Mouse (Mus musculus) midbrain, embryonic 10.5 days (tissue): Measurements from ENCODE around the gene Pmpca. TPM values are rescaled to one million over a fixed set of nuclear protein-coding genes. Genes with fewer than 3 reads are reported as not detected.
"Not testable (repeated sequence)": the region's sequence is repeated elsewhere in the genome, so short reads cannot be mapped to it uniquely, and the experiment has no call there.

ENCODE experiments used
- DNase-seq: peaks from one replicate; pipeline ENCODE4 v3.0.0-alpha.2; 2017; ENCODE audit warnings: low spot score
- H3K27ac ChIP-seq: fragments of 300-500 bp; sonication (generic); replicated peaks from 2 replicates; pipeline ENCODE4 v1.5.1; 2016; ENCODE audit warnings: mild to moderate bottlenecking
- H3K27me3 ChIP-seq: fragments of 300-500 bp; sonication (generic); 2 replicates; pipeline ENCODE4 v1.6.1; 2016; ENCODE audit warnings: low read depth, mild to moderate bottlenecking; ENCODE audit not compliant: poor library complexity, severe bottlenecking
- H3K36me3 ChIP-seq: fragments of 300-500 bp; sonication (generic); 2 replicates; pipeline ENCODE4 v1.6.1; 2016; ENCODE audit warnings: mild to moderate bottlenecking, moderate library complexity
- H3K4me1 ChIP-seq: fragments of 300-500 bp; sonication (generic); 2 replicates; pipeline ENCODE4 v1.6.1; 2016
- H3K4me3 ChIP-seq: fragments of 300-500 bp; sonication (generic); 2 replicates; pipeline ENCODE4 v1.5.1; 2016; ENCODE audit warnings: mild to moderate bottlenecking, moderate library complexity
- H3K9me3 ChIP-seq: fragments of 300-500 bp; sonication (generic); replicated peaks from 2 replicates; pipeline ENCODE4 v1.6.1; 2016; ENCODE audit warnings: mild to moderate bottlenecking
- WGBS: fragments of 180-500 bp; shearing (Covaris S2); methylation state at CpG from one replicate; pipeline ENCODE4 v1.1.7; 2016; 5-methylcytosine and 5-hydroxymethylcytosine counted together
- polyA plus RNA-seq: library from polyadenylated mRNA; unstranded; fragments of >200 nt; fragmentation: Nextera tagmentation; extraction: Ambion mirVana; gene quantifications from 2 replicates; pipeline ENCODE4 v1.2.1, GENCODE M21; 2016

Gene Pmpca
- polyA plus RNA-seq, 1 experiment from 2014 or later, result 156 TPM

DNA sequence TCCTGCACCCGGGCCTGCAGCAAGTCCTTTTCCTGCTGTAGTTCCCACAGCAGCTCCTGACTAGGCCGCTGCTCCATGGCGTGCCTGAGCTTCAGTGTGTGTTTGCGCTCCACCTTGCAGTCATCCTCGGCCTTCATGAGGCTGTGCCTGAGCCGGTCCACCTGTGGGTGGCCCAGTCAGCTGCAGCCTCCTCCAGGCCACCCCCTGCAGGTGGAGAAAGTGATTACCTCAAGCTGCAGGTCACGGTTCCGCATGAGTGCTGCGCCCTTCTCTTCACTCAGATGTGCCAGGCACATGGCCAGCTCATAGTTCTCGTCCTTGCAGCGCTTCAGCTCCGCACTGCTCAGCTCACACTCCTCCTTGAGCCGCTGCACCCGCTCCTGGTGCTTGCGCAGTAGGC lies 31.7 kb upstream of the Pmpca start:
- Histone ChIP-seq H3K4me3 (no peak overlapping the region), H3K4me1 (peaks cover 17% of the 10 kb centered on the region), H3K36me3 (peaks cover 8% of the 10 kb centered on the region; the same call in 1 of the 2 replicates), H3K9me3 (no peaks in the 10 kb centered on the region), H3K27ac (no peak overlapping the region), H3K27me3 (no peaks in the 10 kb centered on the region)
- DNase-seq, result no peak
- 50% methylated on average over 15 of the region's 15 CpGs for WGBS

DNA sequence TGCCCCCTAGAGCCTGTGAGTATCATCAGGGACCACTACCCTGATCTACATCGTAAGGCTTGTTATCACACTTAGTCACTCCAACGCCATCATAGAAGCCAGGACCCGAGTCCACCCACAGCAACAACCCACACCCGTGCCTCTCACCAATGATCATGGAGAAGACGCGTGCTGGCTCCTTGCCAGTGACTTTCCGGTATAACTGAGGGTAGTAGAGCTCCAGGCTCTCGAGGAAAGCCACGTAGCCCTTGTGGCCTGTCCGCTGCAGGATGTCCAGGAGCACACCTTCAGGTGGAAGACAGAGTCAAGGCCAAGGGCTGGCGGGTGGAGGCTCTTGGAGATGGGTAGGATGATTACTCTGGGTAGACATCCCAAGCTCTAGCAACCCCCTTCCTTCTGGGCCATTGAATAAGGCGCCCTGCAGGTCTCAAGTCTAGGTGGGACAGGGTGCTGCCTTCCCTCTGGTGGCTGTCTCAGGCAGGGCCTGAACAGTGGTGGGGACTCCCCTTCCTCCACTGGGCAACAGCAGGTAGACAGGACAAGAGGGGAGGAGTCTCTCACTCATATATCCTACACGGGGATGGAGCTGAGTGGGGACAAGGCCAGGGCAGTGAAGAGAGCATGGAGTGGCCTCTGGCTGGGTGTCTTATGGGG lies 30.3 kb upstream of the Pmpca start:
- Histone ChIP-seq H3K36me3 (peaks cover 19% of the 10 kb centered on the region), H3K4me1 (0 out of 2 replicates have a peak, but pooled peaks cover 6% of the 10 kb centered on the region), H3K4me3 (no peak overlapping the region), H3K27me3 (no peaks in the 10 kb centered on the region), H3K9me3 (no peaks in the 10 kb centered on the region), H3K27ac (no peak overlapping the region)
- WGBS, result 88% methylated on average over 13 of the region's 13 CpGs
- no peak for DNase-seq

DNA sequence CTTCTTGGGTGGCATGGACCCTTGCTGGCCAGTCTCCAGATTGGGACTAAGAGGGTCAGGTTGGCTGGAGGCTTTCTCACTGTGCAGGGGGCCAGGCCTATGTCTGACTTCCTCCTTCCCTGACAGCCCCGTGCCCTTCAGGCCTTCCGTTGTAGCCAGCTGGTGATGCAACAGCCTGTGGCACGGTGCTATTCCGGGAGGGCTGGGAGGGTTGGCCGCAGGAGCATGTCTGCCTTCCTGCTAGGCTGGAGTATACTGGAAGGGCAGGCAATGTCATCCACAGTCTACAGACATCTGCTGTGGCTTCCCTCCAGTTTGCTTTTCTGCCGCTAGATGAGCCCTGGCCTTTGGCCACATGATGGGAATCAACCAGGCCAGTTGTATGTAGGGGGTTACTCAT lies 29.2 kb upstream of the Pmpca start:
- 89% methylated on average over 6 of the region's 6 CpGs for WGBS
- Histone ChIP-seq H3K4me1 (0 out of 2 replicates have a peak, but pooled peaks cover 6% of the 10 kb centered on the region), H3K27ac (no peak overlapping the region), H3K4me3 (no peak overlapping the region), H3K36me3 (peaks cover 29% of the 10 kb centered on the region), H3K27me3 (no peaks in the 10 kb centered on the region), H3K9me3 (no peaks in the 10 kb centered on the region)
- DNase-seq, result no peak

DNA sequence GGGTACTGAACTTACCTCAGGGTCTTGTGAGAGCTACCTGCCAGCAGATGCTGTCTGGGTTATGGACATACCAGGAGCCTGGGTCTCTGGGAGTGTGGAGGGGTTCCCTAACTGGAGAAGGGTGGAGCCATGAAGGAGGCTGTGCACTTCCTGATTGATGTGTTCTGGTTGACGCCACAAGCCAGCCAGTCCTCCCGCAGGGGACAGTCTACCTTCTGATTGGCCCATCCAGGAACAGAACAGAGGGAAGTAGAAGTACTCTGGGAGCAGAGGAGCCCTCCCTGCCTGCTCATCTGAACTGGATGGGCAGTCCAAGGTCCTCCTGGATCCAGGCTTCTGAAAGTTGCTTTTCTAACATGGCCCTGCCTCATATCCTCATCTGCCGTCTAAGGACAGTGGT lies 28.4 kb upstream of the Pmpca start, which contains the start of gene Card9:
Gene Card9 (minus strand): TSS at position 147 of the 400 bp plus-strand sequence.
- WGBS, result 62% methylated on average over 3 of the region's 3 CpGs
- H3K9me3 ChIP-seq, result no peaks in the 10 kb centered on the region

DNA sequence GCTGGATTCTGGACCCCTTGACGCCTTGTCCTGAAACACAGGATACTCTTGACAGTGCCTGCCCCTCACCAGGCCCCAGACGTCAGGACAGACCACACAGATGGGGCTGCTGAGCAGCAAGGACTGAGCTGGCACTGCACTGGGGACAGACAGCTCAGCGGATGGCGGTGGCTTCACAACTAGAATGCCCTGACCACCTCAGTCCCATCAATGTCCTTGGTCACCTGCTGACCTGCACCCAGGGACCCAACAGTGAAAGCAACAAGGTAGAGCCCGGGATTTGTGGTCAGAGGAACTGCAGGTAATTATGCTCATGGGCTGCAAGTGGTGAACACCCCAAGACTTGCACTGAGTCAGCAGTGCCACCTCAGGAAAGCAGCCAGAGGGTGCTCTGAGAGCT lies 26.1 kb upstream of the Pmpca start:
- H3K4me1 ChIP-seq, result no peaks in the 10 kb centered on the region
- peaks cover 60% of the 10 kb centered on the region for H3K36me3 ChIP-seq
- no peak overlapping the region for H3K4me3 ChIP-seq
- no peaks in the 10 kb centered on the region for H3K9me3 ChIP-seq
- no peaks in the 10 kb centered on the region for H3K27me3 ChIP-seq
- no peak for DNase-seq
- no peak overlapping the region for H3K27ac ChIP-seq
- 85% methylated on average over 5 of the region's 5 CpGs for WGBS

More for the DNA sequence above, 28.4 kb upstream of the Pmpca start, which contains the start of gene Card9:
- no peak within 1 kb of the TSS for H3K27ac ChIP-seq
- 0 out of 2 replicates have a peak, but pooled peaks cover 6% of the 10 kb centered on the region for H3K4me1 ChIP-seq
- no peak for DNase-seq
- no peak within 1 kb of the TSS for H3K4me3 ChIP-seq
- no peaks in the 10 kb centered on the region for H3K27me3 ChIP-seq
- H3K36me3 ChIP-seq, result peaks cover 37% of the 10 kb centered on the region

DNA sequence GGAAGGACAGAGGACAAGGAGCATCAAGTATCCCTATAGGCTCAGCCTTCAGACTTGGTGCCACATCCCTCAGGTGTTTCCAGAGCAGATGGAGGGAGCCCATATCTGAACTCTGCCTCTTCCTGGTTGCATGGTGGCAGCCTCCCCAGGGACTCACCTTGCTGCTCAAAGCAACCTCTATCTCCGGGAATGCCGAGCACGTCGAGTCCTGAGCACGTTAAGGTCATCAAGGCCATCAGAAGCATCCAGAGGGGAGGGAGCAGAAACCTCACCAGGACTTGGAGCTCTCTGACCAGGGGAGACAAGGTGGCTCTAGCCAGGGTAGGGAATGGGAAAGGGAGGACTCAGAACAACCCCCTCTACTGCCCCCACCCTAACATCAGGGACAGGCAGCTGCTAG lies 25.7 kb upstream of the Pmpca start:
- no peaks in the 10 kb centered on the region for H3K9me3 ChIP-seq
- peaks cover 64% of the 10 kb centered on the region for H3K36me3 ChIP-seq
- 85% methylated on average over 5 of the region's 5 CpGs for WGBS
- no peak overlapping the region for H3K27ac ChIP-seq
- DNase-seq, result no peak
- H3K27me3 ChIP-seq, result no peaks in the 10 kb centered on the region
- no peaks in the 10 kb centered on the region for H3K4me1 ChIP-seq
- H3K4me3 ChIP-seq, result no peak overlapping the region

DNA sequence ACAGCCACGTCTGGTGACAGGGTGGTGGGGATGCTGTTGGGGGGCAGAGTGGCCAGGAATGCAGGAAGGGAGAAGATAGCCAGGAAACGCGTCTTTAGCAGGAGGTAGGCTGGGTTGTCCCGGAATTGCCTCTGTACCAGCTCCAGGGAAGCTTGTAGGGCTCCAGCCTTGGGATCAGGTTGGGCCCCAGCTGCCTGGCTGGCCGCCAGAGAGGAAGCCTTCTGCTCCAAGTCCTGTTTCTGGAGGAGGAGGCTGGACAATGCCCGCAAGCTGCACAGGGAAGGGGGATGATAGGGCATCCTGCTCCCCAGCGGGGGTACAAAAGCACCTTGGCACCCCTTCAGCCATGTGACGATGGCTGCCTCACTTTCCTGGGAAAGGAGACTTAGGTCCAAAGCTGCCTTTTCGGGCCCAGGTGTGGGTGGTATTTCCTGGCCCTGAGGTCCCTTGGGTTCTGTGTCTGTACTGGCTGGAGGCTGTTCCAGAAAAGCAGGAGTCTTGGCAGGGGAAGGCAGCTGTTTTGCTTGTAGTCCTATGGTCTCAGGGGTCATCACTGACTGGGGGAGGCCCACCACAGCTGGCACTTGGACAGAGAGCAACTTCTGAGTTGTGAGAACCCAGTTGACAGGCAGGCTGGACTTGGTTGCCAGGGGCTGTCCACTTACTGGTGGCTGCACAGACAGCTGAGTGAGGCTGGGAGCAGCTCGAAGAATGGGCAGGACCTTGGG lies 24.2 kb upstream of the Pmpca start:
- 89% methylated on average over 10 of the region's 10 CpGs for WGBS
- H3K27me3 ChIP-seq, result no peaks in the 10 kb centered on the region
- H3K4me3 ChIP-seq, result no peak overlapping the region
- no peaks in the 10 kb centered on the region for H3K9me3 ChIP-seq
- DNase-seq, result no peak
- no peaks in the 10 kb centered on the region for H3K4me1 ChIP-seq
- H3K36me3 ChIP-seq, result peaks cover 79% of the 10 kb centered on the region
- H3K27ac ChIP-seq, result no peak overlapping the region

DNA sequence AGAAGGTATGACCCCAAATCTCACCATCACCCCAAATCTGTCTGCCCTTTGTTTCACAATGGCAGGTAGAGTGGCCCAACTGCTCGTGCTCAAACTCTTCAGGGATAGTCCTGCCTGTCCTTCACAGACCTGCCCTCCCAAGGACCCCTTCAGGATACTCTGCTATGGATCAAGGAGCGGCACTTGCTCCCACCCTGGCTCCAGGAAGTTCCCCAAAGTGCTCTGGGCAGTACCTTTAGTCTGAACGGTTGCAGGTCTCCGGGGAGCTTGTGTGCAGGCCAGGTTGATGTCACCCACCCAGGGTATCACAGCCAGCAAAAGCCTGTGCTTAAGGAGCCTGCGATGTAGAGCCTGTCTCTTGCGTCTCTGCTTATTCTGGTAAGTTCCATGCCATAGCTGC lies 21.2 kb upstream of the Pmpca start:
- Histone ChIP-seq H3K27me3 (no peaks in the 10 kb centered on the region), H3K27ac (no peak overlapping the region), H3K4me3 (no peak overlapping the region), H3K36me3 (peaks cover 100% of the 10 kb centered on the region), H3K9me3 (no peaks in the 10 kb centered on the region), H3K4me1 (no peaks in the 10 kb centered on the region)
- no peak for DNase-seq
- WGBS, result 91% methylated on average over 6 of the region's 6 CpGs

DNA sequence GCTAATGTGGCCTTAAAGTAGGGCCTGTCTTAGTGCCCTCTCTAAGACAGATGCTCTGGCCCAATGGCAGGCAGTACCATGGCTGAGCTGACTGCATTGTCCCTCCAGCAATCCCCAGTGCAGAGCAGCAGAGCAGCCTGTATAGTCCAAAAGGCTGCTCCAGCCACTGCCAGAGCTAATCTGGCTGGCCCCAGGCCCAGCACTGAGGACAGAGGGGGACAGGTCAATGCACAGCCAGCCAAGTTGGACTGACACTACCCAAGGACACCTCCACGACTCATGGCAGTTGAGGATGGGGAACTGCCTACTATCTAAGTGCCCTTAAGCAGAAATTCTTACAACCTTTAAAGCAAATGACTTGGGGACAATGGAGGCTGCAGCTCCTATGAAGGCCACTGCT lies 20.6 kb upstream of the Pmpca start:
- Histone ChIP-seq H3K36me3 (peaks cover 100% of the 10 kb centered on the region), H3K27ac (no peak overlapping the region), H3K4me1 (no peaks in the 10 kb centered on the region), H3K4me3 (no peak overlapping the region), H3K9me3 (no peaks in the 10 kb centered on the region), H3K27me3 (no peaks in the 10 kb centered on the region)
- no peak for DNase-seq
- 84% methylated on average over 1 of the region's 1 CpGs for WGBS

DNA sequence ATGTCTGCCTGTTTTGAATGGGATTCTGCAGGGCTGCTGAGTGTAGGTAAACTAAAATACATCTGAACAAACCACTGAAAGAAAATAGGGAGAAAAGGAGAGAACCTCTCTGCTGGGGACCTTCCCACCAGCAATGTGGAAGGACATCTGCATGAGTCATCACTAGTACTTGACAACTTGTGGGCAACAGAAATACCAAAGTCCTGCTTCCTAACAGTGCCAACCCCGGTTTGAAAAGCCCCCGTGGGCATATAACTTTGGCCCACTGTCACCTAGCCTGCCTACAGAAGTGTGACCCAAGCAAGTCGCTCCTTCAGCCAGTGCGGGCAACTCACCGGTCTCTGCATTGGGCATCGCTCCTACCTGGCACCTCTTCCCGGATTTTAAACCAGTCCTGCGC lies 16.7 kb upstream of the Pmpca start:
- Histone ChIP-seq H3K27me3 (no peaks in the 10 kb centered on the region), H3K36me3 (peaks cover 100% of the 10 kb centered on the region), H3K4me1 (no peaks in the 10 kb centered on the region), H3K4me3 (no peak overlapping the region), H3K27ac (no peak overlapping the region), H3K9me3 (no peaks in the 10 kb centered on the region)
- DNase-seq, result no peak
- WGBS, result 97% methylated on average over 8 of the region's 8 CpGs

DNA sequence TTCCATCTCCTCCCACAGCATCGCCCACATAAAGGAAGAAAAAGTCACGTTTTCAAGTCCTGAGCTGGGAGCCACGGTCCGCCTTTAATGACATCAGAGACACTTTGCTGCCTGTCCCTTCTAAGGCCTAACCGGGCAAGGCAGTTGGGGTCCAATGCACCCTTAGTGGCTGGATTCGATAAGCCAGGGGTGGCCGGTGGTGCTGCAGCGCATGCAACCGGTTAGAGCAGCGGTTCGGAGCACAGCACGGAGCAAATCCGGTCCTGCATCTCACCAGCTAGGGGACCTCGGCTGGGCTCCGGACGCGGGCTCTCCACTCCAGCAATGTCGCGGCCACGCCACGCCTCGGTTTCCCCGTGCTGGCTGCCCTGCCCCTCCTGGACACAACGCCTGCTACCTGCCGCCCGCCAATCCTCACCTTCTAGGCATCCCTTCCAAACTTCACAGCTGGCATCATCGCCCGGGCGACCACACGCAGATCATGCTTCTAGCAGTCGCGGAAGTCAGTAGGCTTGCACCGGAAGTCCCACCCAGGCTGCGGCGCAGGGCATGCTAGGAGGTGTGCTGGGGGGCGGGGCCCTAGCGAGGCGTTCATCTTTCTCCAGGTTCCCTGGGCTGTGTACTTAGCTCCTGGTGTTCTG lies 8.9 kb upstream of the Pmpca start, which contains the start of gene Snapc4:
Gene Snapc4 (minus strand): TSS at position 523 of the 641 bp plus-strand sequence.
- under 1% methylated on average over 38 of the region's 38 CpGs for WGBS
- H3K36me3 ChIP-seq, result peaks cover 75% of the 10 kb centered on the region

DNA sequence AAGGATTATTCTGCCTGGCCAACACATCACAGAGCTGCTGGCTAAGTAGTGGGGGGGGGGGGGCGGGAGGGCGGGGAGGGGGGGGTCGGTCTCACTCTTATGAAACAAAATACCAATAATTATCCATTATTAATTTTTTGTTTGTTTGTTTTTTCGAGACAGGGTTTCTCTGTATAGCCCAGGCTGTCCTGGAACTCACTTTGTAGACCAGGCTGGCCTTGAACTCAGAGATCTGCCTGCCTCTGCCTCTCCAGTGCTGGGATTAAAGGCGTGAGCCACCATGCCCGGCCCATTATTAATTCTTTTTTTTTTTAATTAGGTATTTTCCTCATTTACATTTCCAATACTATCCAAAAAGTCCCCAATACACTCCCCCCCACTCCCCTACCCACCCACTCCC lies 8.3 kb upstream of the Pmpca start:
- H3K27me3 ChIP-seq, H3K9me3 ChIP-seq, DNase-seq: not testable (repeated sequence)
- 46% methylated on average over 4 of the region's 6 CpGs for WGBS
- H3K27ac ChIP-seq, result peak overlapping the region; percentile 83
- peaks cover 19% of the 10 kb centered on the region for H3K4me1 ChIP-seq
- H3K36me3 ChIP-seq, result peaks cover 75% of the 10 kb centered on the region
- peak overlapping the region; percentile 87 for H3K4me3 ChIP-seq

More for the DNA sequence above, 8.9 kb upstream of the Pmpca start, which contains the start of gene Snapc4:
- Histone ChIP-seq H3K9me3 (no peaks in the 10 kb centered on the region), H3K27me3 (no peaks in the 10 kb centered on the region), H3K27ac (peak within 1 kb of the TSS; percentile 83), H3K4me1 (peaks cover 19% of the 10 kb centered on the region), H3K4me3 (peak within 1 kb of the TSS; percentile 87)
- peak; percentile 85 for DNase-seq

DNA sequence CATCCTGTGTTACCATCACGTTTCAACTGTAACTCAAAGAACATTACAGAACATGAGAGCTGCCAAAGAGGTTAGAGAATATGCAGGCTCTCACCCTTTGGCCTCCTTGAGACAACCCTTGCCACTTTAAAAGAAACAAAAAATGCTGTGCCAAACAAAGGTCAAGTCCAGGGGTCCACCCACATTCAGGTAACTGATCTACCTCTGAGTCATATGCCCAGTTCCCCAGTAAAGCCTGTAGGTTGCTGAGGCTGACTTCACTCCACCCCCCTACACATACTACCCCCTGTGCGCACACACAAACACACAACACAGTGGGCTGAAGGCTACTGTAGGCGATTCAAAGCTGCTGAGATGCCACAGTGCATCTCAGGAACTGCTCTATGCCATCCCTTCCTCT lies 1.4 kb upstream of the Pmpca start:
- Histone ChIP-seq H3K27me3 (no peaks in the 10 kb centered on the region), H3K9me3 (no peaks in the 10 kb centered on the region), H3K4me1 (peaks cover 28% of the 10 kb centered on the region), H3K36me3 (peaks cover 79% of the 10 kb centered on the region), H3K27ac (no peak overlapping the region), H3K4me3 (peak overlapping the region; percentile 74)
- 92% methylated on average over 3 of the region's 3 CpGs for WGBS
- DNase-seq, result no peak
